Mouse (Mus musculus): ENCODE measurements around the gene Apoa2.

DNA sequence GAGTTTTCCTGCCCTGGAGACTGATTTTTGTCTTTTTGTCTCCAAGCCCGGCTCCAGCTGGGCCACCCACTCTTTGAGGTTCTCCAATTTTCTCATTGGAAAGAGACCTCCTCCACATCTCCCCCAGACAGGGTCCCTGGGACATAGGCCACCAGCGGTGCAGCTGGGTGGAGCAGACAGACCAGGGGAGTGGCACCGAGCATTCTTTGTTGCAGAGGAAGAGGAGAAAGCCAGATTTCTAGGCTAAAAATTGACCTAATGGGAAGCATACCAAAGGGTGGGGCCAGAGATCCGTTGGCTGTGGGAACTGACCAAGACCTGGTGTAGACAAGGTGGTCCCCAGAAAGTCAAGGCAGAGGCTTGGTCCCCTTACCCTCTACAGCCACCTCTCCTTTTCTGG, 23.1 kb downstream of the Apoa2 start:
- TF ChIP-seq EP300 (IDR thresholded peaks at IDR 0.05; ENCODE audit: low read depth) (no peak), CTCF (IDR thresholded peaks at IDR 0.05; ENCODE audit: low read depth) (no peak)
